Mouse (Mus musculus): ENCODE results near the gene Gpr31b. TPM values are rescaled to one million over a fixed set of nuclear protein-coding genes. Genes with fewer than 3 reads are reported as not detected.
"Not testable (repeated sequence)": the region's sequence is repeated elsewhere in the genome, so short reads cannot be mapped to it uniquely, and the experiment has no call there.

The Gpr31b gene
- total RNA-seq (2021) = not detected
- long read RNA-seq, experiment 1 = 0 reads
- long read RNA-seq, experiment 2 = 0 reads

DNA sequence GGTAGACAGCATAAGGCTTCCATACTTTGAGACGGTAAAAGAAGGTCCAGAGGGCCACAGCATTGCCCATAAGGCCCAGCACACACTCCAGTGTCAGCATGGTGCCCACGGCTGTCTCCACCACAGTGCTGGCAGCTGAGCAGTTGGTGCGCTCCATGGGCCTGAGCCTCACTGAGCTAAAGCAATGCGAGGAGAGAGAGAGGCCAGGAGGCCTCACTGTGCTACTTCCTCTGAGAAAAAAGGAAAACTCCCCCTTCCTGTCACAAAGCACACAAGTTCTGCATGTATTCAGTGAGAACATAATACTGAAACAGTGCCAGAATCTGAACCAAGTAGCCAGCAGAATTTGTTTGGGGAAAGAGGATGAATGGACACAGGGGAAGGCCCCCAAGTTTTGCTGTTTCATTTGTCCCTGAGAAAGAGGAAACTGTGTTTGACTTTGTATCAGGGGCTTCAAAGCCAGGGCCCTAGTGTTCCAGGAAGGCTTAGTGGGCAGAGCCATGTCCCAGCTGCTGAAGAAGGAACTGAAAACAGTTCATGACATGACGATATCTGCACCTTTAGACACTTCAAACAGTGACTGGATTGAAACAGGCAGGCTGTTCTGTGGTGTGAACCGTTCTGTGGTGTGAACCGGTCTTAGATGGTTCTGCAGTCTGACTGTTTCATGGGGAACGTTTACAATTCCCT lies at the start of gene Gpr31b:
Gene Gpr31b, minus strand, starts transcription at position 173 of the 690 bp plus-strand sequence.
- DNase-seq (ENCODE audit: extremely low spot score in 1 of 2, low spot score in 2 of 2); intact Hi-C loops (cut with DNase I); H3K4me3 ChIP-seq; H3K27ac ChIP-seq: not testable (repeated sequence)

DNA sequence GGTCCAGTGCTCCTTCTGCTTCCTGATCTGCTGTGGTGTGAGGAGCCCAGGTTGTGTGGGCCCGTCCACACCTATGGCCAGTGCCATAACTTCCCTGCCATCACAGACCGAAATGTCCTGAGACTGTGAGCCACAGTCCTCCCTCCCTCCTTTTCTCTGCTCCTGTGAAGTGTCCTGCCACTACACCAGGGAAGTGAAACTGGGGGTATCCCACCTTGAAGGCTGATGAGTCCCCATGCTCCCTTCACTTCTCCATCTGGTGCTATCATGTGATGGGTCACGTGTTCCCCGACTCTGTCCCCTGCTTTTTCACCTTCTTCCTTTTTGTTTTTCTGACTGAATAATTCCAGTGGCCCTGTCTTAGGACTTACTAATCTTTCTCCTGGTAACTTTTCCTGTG lies 40.9 kb upstream of the Gpr31b start:
- DNase-seq (ENCODE audit: extremely low spot score in 1 of 2, low spot score in 2 of 2); H3K4me3 ChIP-seq; H3K27ac ChIP-seq; intact Hi-C loops (cut with DNase I): not testable (repeated sequence)

DNA sequence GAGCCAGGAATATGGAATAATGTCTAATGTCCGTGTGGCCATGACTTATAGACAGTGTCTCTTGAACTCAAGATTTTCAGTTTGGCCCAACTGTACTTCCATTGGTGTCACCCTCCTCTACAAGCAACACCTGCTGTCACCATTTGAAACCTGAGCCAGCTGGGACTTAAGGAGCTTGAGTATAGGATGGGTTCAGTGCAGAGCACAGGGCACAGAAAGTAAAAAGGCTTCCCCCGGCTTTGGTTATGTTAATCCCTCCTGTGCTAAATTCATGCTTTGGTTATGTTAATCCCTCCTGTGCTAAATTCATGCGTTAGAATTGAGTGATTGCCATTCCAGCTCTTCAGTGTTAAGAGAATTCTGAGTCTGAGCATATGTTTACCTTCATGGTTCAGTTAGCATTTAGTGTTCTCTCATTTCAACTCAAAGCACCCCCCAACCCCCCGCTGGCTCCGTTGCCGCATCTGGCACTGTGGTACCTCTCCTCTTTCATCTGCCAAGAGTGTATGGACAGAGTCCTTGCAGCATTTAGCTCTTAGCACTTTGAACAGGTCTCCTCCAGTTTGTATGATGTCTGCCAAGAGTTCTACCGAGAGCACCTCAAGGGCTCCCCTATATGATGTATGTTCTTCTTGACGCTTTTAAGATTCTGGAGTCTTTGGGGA lies 40.1 kb upstream of the Gpr31b start:
- H3K27ac ChIP-seq; H3K4me3 ChIP-seq; intact Hi-C loops (cut with DNase I); DNase-seq (ENCODE audit: extremely low spot score in 1 of 2, low spot score in 2 of 2): not testable (repeated sequence)

DNA sequence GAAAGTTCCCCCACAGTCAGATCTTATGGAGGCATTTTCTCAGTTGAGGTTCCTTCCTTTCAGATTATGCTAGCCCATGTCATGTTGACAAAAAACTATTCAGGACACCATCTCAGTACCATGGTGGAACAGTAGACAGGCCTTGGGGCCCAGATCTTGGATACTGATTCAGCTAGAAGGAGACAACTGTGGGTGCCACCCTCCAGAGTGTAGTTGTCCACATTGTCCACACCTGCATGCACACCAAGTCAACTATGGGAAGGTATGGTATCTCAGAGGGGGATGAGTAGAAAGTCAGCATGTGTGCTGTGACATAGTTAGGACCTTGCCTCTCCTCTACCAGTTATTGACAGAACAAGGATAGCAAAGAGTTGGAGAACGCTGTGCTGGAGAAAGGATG lies 39.4 kb upstream of the Gpr31b start:
- H3K27ac ChIP-seq; intact Hi-C loops (cut with DNase I); DNase-seq (ENCODE audit: extremely low spot score in 1 of 2, low spot score in 2 of 2); H3K4me3 ChIP-seq: not testable (repeated sequence)

DNA sequence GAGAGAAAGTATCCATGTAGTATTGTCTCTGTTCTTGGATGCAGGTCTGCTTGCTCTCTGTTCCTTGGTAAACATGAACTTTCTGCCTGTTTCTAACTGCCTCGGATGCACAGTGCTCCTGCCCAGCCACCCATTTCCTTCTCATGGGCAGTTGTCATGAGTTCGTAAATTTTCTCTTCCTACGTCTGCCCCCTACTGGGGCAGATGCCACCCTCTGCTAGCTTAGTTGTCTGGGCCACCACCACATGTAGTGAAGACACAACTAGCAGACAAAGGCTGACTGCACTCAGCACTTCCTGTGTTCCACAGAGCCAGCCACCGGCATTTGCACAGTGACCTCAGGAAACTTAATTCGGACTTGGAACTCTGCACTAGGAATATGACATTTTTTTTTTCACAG lies 17.1 kb upstream of the Gpr31b start:
- H3K4me3 ChIP-seq; intact Hi-C loops (cut with DNase I); H3K27ac ChIP-seq; DNase-seq (ENCODE audit: extremely low spot score in 1 of 2, low spot score in 2 of 2): not testable (repeated sequence)

DNA sequence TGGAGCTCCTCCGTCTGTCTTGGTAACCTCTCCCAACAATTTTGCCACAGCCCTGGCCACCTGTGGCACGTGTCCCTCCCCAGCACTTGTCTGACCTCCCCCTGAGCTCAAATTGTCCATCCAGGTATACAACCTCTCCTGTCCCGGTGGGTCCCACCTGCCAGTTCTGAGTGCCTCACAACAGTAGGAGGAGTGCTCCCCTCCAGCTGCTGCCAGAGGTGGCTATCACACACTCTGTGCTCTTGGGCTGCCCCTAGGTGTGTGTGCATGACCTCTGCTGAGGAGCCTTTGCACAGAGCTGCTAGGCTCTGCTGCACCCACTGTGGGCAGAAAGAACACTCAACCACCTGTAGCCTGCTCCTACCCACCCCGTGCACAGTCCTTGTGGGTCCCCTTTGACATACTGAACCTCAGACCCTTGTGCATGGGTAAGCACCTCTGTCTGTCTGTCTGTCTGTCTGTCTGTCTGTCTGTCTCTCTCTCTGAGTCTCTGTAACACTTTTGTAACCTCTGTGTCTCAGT lies 15.8 kb upstream of the Gpr31b start:
- H3K27ac ChIP-seq; DNase-seq (ENCODE audit: extremely low spot score in 1 of 2, low spot score in 2 of 2); intact Hi-C loops (cut with DNase I); H3K4me3 ChIP-seq: not testable (repeated sequence)

DNA sequence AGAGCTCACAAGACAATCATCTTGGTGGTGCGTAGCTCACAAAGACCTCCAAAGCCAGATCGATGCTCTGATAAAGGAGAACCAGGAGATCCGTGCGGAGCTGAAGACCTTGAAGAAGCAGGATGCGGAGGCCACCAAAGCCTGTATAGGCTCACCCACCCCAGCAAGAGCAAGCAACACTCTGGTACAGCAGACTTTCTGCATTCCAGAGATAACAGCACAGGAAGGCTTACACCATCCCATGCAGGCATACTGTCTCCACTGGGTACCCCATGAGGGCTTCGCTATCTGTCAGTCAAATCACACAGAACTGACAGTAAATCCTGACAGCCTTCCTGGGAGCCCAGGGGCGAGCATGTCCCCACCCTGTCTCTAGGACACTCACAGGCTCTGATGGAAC lies 10.8 kb upstream of the Gpr31b start:
- H3K4me3 ChIP-seq; DNase-seq (ENCODE audit: extremely low spot score in 1 of 2, low spot score in 2 of 2); intact Hi-C loops (cut with DNase I): not testable (repeated sequence)

DNA sequence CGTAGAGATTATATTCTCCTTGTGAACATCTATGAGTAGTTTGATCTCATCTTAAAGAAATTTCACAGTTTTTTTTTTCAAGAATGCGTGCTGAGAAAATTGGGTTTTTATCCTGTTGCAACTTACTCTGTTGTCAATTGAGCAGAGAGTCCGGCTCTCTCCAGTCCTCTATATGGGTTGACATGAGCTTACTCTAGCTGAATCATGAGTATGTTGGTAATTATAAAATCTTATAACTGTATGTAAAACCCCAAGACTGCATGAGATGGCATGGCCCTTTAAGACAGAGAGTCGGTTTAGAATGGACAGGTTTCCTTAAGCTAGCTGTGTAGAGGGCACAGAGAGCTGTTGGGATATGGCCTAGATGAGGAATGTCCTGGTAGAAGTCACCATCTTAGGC lies 8.7 kb upstream of the Gpr31b start, which contains the start of gene Tcp10b:
Gene Tcp10b, plus strand, starts transcription at position 301 of the 400 bp plus-strand sequence.
- H3K4me3 ChIP-seq; DNase-seq (ENCODE audit: extremely low spot score in 1 of 2, low spot score in 2 of 2); intact Hi-C loops (cut with DNase I); H3K27ac ChIP-seq: not testable (repeated sequence)

More for the DNA sequence above, 10.8 kb upstream of the Gpr31b start:
- H3K27ac ChIP-seq = not testable (repeated sequence)

DNA sequence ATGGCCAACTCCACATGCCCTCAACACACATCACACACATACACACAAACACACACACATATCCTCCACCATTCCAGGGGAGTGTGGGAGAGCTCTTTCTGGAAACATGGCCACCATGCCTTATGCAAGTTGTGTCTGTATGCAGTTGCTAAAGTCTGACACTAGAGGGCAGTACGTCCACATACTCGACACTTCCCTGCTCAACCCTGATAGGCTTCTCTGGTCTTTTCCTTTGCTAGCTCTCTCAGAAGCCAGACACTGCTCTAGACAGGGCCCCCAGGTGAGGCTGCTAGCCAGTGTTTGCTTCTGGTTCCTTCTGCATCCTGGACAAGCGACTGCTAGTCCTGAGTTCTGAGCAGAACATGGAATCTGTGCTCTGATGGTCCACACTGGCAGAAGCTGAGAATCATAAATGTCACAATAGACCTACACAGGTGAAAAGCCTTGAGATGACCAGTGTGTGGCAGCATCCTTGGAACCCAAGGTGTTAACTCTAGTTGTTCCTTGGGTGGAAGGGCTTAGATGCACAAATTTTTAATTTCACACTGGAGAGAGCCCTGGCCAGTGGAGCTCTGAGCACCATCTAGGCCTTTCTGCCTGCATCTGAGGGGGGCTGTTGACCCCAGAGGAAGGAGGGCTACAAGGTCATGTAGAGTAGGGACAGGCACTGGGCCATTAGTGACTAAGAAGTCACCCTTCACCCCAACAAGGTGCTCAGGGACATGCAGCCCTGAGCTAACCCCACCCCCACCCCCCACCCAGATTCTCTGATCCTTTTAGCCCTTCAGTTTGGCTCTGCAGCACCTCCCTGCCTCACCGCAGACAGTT lies 8.0 kb downstream of the Gpr31b start:
- DNase-seq (ENCODE audit: extremely low spot score in 1 of 2, low spot score in 2 of 2) = peak; percentile 56 to 60

DNA sequence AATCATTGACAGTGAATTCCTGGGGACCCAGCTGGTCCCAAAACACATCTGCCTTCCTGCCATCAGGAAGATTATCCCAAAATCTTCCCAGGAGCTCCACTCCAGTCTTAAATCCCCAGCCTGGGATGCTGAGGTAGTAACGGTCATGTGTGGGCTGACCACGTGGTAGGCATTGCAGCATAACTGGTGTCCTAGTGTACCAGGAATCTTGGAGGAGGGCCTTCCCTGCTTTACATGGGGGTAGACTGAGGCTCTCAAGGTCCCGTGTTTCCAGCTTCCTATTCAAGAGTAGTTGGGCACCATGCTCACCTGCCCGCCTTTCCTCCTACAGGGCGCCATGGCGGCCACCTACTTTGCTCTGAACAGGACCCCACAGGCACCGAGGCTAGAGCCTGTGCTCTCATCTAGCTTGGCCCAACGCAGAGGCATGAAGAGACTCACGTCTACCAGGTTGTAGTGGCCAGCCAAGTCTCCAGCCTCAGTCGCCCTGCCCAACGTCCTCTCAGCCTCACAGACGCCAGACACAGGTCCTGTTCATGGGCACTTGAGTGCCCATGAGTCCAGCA lies 15.4 kb downstream of the Gpr31b start:
- intact Hi-C loops (cut with DNase I); H3K27ac ChIP-seq; H3K4me3 ChIP-seq; DNase-seq (ENCODE audit: extremely low spot score in 1 of 2, low spot score in 2 of 2): not testable (repeated sequence)

More for the DNA sequence above, 8.0 kb downstream of the Gpr31b start:
- intact Hi-C loops (cut with DNase I); H3K27ac ChIP-seq; H3K4me3 ChIP-seq: not testable (repeated sequence)
- peak; percentile 65 for TF ChIP-seq CTCF (IDR thresholded peaks at IDR 0.05)

DNA sequence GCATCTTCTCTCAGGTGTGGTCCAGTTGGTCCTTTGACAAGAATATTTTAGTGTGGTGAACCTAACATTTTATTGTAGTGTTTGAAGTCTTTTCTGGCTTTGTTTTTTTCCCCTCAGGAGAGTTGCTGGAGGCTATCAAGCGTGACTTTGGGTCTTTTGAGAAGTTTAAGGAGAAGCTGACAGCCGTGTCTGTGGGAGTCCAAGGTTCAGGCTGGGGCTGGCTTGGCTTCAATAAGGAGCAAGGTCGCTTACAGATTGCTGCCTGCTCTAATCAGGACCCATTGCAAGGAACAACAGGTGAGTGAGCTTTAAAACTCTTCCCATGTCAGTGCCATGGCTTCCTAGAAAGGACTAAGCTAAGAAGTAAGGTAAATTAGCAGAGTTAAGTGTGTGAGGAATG lies 38.8 kb downstream of the Gpr31b start:
- no peak for TF ChIP-seq CTCF (IDR thresholded peaks at IDR 0.05)
- intact Hi-C loops (cut with DNase I) = no loop called here
- no peak overlapping the region for H3K4me3 ChIP-seq
- no peak overlapping the region for H3K27ac ChIP-seq
- DNase-seq (ENCODE audit: extremely low spot score in 1 of 2, low spot score in 2 of 2) = no peak

DNA sequence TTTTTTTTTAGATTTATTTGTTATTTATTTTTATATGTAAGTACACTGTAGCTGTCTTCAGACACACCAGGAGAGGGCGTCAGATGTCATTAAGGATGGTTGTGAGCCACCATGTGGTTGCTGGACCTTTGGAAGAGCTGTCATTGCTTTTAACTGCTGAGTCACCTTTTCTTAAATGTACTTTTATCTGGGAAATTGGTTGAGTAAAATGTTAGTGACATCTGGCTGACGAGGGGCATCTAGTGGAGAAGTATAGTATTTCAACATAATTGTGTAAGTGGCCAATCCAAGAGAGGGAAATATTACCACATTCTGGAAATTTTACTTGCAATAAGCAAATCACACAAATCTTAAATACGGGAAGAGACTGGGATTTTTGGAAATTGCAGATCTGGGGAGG lies 42.2 kb downstream of the Gpr31b start:
- peak; percentile 68 for TF ChIP-seq CTCF (IDR thresholded peaks at IDR 0.05)
- Histone ChIP-seq H3K27ac (peak overlapping the region; percentile 22; the same call in 1 of the 2 replicates), H3K4me3 (peak overlapping the region; percentile 81)
- DNase-seq (ENCODE audit: extremely low spot score in 1 of 2, low spot score in 2 of 2) = no peak
- intact Hi-C loops (cut with DNase I) = no loop called here

Data from left cerebral cortex, adult 2 months (tissue).